Mouse (Mus musculus): ENCODE results near the gene Asb17.

The Asb17 gene

GRCm38 (mm10) chr3:153888141-153888540 is 44.1 kb downstream of the Asb17 start:
- DNase-seq (ENCODE audit: low spot score), result no peak

- no peak for DNase-seq (ENCODE audit: low spot score)
Observed at GRCm38 (mm10) chr3:153889188-153889781, 45.3 kb downstream of the Asb17 start.

GRCm38 (mm10) chr3:153895454-153895853 is 51.4 kb downstream of the Asb17 start:
- no peak for DNase-seq (ENCODE audit: low spot score)

- DNase-seq (ENCODE audit: low spot score), result no peak
Observed at GRCm38 (mm10) chr3:153897216-153897615, 53.2 kb downstream of the Asb17 start.

- no peak for DNase-seq (ENCODE audit: low spot score)
Observed at GRCm38 (mm10) chr3:153901904-153902303, 57.9 kb downstream of the Asb17 start.

GRCm38 (mm10) chr3:153902595-153902994 is 58.6 kb downstream of the Asb17 start:
- DNase-seq (ENCODE audit: low spot score), result no peak

- peak; percentile 62 for DNase-seq (ENCODE audit: low spot score)
Observed at GRCm38 (mm10) chr3:153904586-153904985, 60.6 kb downstream of the Asb17 start.

Measured in yolk sac, embryonic 10.5 days (tissue).